Mouse (Mus musculus): ENCODE results near the gene Rab3a. TPM values are rescaled to one million over a fixed set of nuclear protein-coding genes. Genes with fewer than 3 reads are reported as not detected.

Rab3a gene
- total RNA-seq, 2 experiments from 2014 or later = 808 to 835 TPM

DNA sequence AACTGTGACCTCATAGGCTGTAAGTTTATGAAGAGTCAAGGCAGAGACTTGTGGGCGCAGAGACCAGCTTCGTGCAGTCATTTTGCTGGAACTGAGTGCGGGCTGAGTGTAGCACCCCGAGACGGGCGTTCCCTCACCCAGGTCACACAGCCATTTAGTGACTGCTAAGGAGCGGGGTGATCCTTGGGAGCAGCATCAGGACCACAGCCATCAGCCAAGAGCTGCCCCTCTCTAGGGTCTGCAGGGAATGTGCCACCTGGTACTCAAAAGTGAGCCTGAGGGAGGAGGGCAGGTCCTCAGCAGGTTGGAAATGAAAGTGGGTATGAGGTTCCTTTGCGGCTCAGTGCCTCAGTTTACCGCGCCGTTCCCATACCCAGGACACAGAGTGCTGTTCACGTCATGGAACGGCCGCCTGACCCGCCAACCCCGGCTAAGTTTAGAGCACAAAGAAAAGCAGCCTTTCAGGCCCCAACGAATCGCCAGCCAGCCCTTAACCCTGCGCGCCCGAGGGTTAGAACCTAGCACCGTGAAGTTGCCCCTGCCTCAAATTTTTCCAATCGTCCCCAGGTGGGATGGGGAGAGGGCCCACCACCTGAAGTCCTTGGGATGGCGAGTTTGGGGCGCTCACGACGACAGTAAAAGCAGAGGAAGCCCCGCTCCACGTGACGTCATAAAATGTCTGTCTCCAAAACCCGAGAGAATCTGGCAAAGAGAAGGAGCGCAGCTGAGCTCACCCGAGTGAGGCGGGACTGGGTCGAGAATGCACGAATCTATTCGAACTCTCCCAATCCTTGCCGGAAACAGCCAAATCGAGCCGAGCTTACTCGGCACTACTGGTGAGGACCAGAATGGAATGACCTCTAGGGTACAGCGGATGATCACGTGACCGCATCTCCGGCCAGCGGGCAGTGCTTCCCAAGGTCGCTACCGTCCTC, 10.6 kb upstream of the Rab3a start:
- intact Hi-C loops (cut with DNase I) = no loop called here
- Histone ChIP-seq H3K4me3 (peak overlapping the region; percentile 47), H3K27ac (no peak overlapping the region)
- no peak; the same call in 1 of the 2 replicates for TF ChIP-seq CTCF (IDR thresholded peaks at IDR 0.05)
- no peak for DNase-seq (ENCODE audit: extremely low spot score in 1 of 2, low spot score in 2 of 2)

GRCm38 (mm10) chr8:70744806-70745205, 9.7 kb upstream of the Rab3a start:
- no peak overlapping the region for H3K4me3 ChIP-seq
- intact Hi-C loops (cut with DNase I) = no loop called here
- no peak for TF ChIP-seq CTCF (IDR thresholded peaks at IDR 0.05)
- no peak overlapping the region for H3K27ac ChIP-seq
- no peak for DNase-seq (ENCODE audit: extremely low spot score in 1 of 2, low spot score in 2 of 2)

- no peak overlapping the region for H3K27ac ChIP-seq
- no peak for TF ChIP-seq CTCF (IDR thresholded peaks at IDR 0.05)
- intact Hi-C loops (cut with DNase I) = no loop called here
- no peak for DNase-seq (ENCODE audit: extremely low spot score in 1 of 2, low spot score in 2 of 2)
- no peak overlapping the region for H3K4me3 ChIP-seq
Measured at GRCm38 (mm10) chr8:70745691-70746220, 8.7 kb upstream of the Rab3a start.

DNA sequence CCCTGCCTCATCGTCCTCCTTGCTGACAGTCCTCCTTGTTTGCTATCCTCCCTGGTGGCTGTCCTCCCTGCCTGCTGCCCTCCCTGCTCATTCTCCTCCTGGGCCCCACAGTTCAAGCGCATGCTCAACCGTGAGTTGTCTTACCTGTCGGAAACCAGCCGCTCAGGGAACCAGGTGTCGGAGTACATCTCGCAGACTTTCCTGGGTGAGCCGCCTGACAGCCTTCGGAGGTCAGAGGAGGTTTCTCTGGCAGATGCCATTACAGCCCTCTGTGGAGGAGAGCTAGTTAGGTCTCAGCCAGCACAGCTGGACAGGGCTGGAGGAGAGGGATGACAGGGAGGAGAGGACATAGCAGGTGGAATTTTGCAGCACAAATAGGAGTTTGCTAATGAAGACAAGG, 7.8 kb upstream of the Rab3a start:
- no peak overlapping the region for H3K27ac ChIP-seq
- H3K4me3 ChIP-seq = no peak overlapping the region
- TF ChIP-seq CTCF (IDR thresholded peaks at IDR 0.05) = no peak
- intact Hi-C loops (cut with DNase I) = no loop called here
- no peak for DNase-seq (ENCODE audit: extremely low spot score in 1 of 2, low spot score in 2 of 2)

DNA sequence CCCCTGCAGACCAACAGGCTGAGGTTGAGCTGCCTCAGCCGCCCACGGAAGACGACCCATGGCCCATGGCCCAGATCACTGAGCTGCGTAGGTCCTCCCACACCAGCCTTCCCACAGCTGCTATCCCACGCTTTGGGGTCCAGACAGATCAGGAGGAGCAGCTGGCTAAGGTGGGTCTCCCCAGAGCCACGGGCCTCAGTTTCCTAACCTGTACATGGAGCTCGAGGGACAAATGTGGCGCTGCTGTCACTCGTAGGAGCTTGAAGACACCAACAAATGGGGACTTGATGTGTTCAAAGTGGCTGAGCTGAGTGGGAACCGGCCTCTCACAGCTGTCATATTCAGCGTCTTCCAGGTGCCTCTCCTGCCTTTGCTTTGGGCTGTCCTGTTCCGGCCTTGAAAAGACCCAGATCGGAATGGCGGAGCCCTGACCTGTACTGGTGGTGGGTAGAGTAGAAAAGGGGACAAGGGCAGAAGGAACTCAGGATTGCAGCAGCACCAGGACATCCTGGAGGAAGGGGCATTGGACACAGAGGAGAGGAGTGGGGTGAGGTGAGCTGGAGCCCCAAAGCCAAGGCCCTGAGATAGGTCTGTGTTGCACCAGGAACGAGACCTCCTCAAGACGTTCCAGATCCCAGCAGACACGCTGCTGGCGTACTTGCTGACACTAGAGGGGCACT, 7.1 kb upstream of the Rab3a start:
- no peak overlapping the region for H3K4me3 ChIP-seq
- intact Hi-C loops (cut with DNase I) = no loop called here
- TF ChIP-seq CTCF (IDR thresholded peaks at IDR 0.05) = no peak
- no peak overlapping the region for H3K27ac ChIP-seq
- no peak for DNase-seq (ENCODE audit: extremely low spot score in 1 of 2, low spot score in 2 of 2)

GRCm38 (mm10) chr8:70748246-70749096, 6.0 kb upstream of the Rab3a start:
- Histone ChIP-seq H3K4me3 (no peak overlapping the region), H3K27ac (no peak overlapping the region)
- no peak for DNase-seq (ENCODE audit: extremely low spot score in 1 of 2, low spot score in 2 of 2)
- TF ChIP-seq CTCF (IDR thresholded peaks at IDR 0.05) = no peak
- intact Hi-C loops (cut with DNase I) = no loop called here

DNA sequence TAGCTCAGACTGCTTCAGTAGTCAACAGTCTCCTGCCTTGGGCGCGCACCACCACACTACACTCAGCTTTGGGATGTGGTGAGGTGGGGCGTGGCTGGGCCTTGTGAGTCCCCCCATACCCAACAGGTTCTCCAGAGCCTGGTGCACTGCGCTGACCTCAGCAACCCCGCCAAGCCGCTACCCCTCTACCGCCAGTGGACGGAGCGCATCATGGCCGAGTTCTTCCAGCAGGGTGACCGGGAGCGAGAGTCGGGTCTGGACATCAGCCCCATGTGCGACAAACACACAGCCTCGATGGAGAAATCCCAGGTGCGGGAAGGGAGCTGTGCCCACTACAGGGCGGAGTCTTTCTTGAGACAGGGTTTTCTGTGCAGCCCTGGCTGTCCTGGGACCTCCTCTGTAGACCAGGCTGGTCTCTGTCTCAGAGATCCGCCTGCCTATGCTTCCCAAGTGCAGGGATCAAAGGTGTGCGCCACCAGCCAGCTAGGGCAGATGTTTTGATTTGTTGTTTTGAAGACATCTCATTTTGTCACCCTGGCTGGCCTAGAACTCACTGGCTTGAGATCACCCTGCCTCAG, 5.3 kb upstream of the Rab3a start:
- intact Hi-C loops (cut with DNase I) = no loop called here
- Histone ChIP-seq H3K4me3 (no peak overlapping the region), H3K27ac (no peak overlapping the region)
- no peak for DNase-seq (ENCODE audit: extremely low spot score in 1 of 2, low spot score in 2 of 2)
- TF ChIP-seq CTCF (IDR thresholded peaks at IDR 0.05) = no peak

GRCm38 (mm10) chr8:70750128-70750680, 4.3 kb upstream of the Rab3a start:
- intact Hi-C loops (cut with DNase I) = no loop called here
- TF ChIP-seq CTCF (IDR thresholded peaks at IDR 0.05) = no peak
- Histone ChIP-seq H3K4me3 (no peak overlapping the region), H3K27ac (peak overlapping the region; percentile 36; the same call in 1 of the 2 replicates)
- DNase-seq (ENCODE audit: extremely low spot score in 1 of 2, low spot score in 2 of 2) = no peak

GRCm38 (mm10) chr8:70752000-70752764, 2.3 kb upstream of the Rab3a start:
- intact Hi-C loops (cut with DNase I) = loop anchor here (1.0 kb wide), 1 partner anchor 32 kb away; no protein-coding TSS in a partner anchor
- Histone ChIP-seq H3K4me3 (no peak overlapping the region), H3K27ac (peak overlapping the region; percentile 93)
- peak in 1 of 2 experiments; percentile 68 for DNase-seq (ENCODE audit: extremely low spot score in 1 of 2, low spot score in 2 of 2)
- peak; percentile 74 for TF ChIP-seq CTCF (IDR thresholded peaks at IDR 0.05)

GRCm38 (mm10) chr8:70753151-70753550, 1.3 kb upstream of the Rab3a start:
- Histone ChIP-seq H3K4me3 (peak overlapping the region; percentile 15), H3K27ac (peak overlapping the region; percentile 93)
- intact Hi-C loops (cut with DNase I) = no loop called here
- TF ChIP-seq CTCF (IDR thresholded peaks at IDR 0.05) = no peak
- peak; percentile 83 to 90 for DNase-seq (ENCODE audit: extremely low spot score in 1 of 2, low spot score in 2 of 2)
